Mouse (Mus musculus) kidney, postnatal 36 days (tissue): ENCODE measurements at regions not wholly inside any gene's neighbourhood (a gene's known extent, or its start where the extent isn't known, plus 50 kb on each side); places are given as distances from the start of the nearest gene placed in this dataset.
A peak's percentile ranks its signal among the peaks of the same experiment; 100 is the strongest.

Experiments used
- DNase-seq, 2 experiments: peaks; one replicate each; pipeline ENCODE4 v3.0.0; 2021 to 2022; ENCODE audit warnings: mixed read lengths in 2 of 2

GRCm38 (mm10) chr10:37589889-37590288 is 451.2 kb upstream of the Marcks start:
- DNase-seq = no peak

GRCm38 (mm10) chr10:37589009-37589408 is 450.3 kb upstream of the Marcks start:
- DNase-seq = no peak

GRCm38 (mm10) chr10:37571171-37571570 is 432.5 kb upstream of the Marcks start:
- no peak for DNase-seq

GRCm38 (mm10) chr10:37561705-37562104 is 423.0 kb upstream of the Marcks start:
- DNase-seq = no peak

- DNase-seq = peak in 1 of 2 experiments; percentile 0
Observed at GRCm38 (mm10) chr10:37549446-37549845, 410.7 kb upstream of the Marcks start.

- no peak for DNase-seq
Observed at GRCm38 (mm10) chr10:37540703-37541102, 402.0 kb upstream of the Marcks start.

GRCm38 (mm10) chr10:37505966-37506615 is 367.4 kb upstream of the Marcks start:
- DNase-seq = no peak

GRCm38 (mm10) chr10:37504468-37504867 is 365.7 kb upstream of the Marcks start:
- no peak for DNase-seq

- no peak for DNase-seq
Observed at GRCm38 (mm10) chr10:37502505-37502904, 363.8 kb upstream of the Marcks start.

- DNase-seq = no peak
Observed at GRCm38 (mm10) chr10:37501043-37501442, 362.3 kb upstream of the Marcks start.

- DNase-seq = no peak
Observed at GRCm38 (mm10) chr10:37495467-37495866, 356.7 kb upstream of the Marcks start.

- no peak for DNase-seq
Observed at GRCm38 (mm10) chr10:37494552-37495166, 355.9 kb upstream of the Marcks start.

- no peak for DNase-seq
Observed at GRCm38 (mm10) chr10:37494098-37494497, 355.4 kb upstream of the Marcks start.

GRCm38 (mm10) chr10:37484311-37485023 is 345.7 kb upstream of the Marcks start:
- no peak for DNase-seq

- peak; percentile 49 to 64 for DNase-seq
Observed at GRCm38 (mm10) chr10:37483521-37483920, 344.8 kb upstream of the Marcks start.

GRCm38 (mm10) chr10:37481879-37482278 is 343.2 kb upstream of the Marcks start:
- DNase-seq = no peak

- DNase-seq = peak in 1 of 2 experiments; percentile 2
Observed at GRCm38 (mm10) chr10:37480331-37480730, 341.6 kb upstream of the Marcks start.

GRCm38 (mm10) chr10:37478108-37478507 is 339.4 kb upstream of the Marcks start:
- no peak for DNase-seq

GRCm38 (mm10) chr10:37473086-37473485 is 334.4 kb upstream of the Marcks start:
- DNase-seq = no peak

GRCm38 (mm10) chr10:37457384-37457783 is 318.7 kb upstream of the Marcks start:
- DNase-seq = no peak

- DNase-seq = no peak
Observed at GRCm38 (mm10) chr10:37449894-37450293, 311.2 kb upstream of the Marcks start.

GRCm38 (mm10) chr10:37447333-37448204 is 308.8 kb upstream of the Marcks start:
- DNase-seq = peak; percentile 37 to 46
